Mouse (Mus musculus): ENCODE data around the gene Thap4. TPM values are rescaled to one million over a fixed set of nuclear protein-coding genes. Genes with fewer than 3 reads are reported as not detected.

The Thap4 gene
- total RNA-seq, 2 experiments from 2014 or later, result 68.7 to 72.6 TPM

Other genes starting within 250 kb of the Thap4 start
- gene Farp2, start 242.8 kb downstream of the Thap4 start, total RNA-seq (2021), result 10 to 100 TPM; 15.3 to 16.8 TPM
- 100 to 1,000 TPM; 120 to 133 TPM for gene Stk25, start 96.2 kb downstream of the Thap4 start, total RNA-seq (2021)
- gene Bok, start 69.2 kb downstream of the Thap4 start, total RNA-seq (2021), result 10 to 100 TPM; 16.6 to 16.9 TPM
- 10 to 100 TPM; 48.0 to 51.4 TPM for gene Atg4b, start 3.4 kb downstream of the Thap4 start, total RNA-seq (2021)
- gene Dtymk, start 47.1 kb upstream of the Thap4 start, total RNA-seq (2021), result 10 to 100 TPM; 78.1 to 79.7 TPM
- 10 to 100 TPM; 11.9 to 13.1 TPM for gene Ing5, start 49.1 kb upstream of the Thap4 start, total RNA-seq (2021)
- gene D2hgdh, start 70.0 kb upstream of the Thap4 start, total RNA-seq (2021), result 10 to 100 TPM; 21.0 to 25.1 TPM
- gene Gal3st2, start 106.4 kb upstream of the Thap4 start, total RNA-seq (2021), result under 1 TPM in 1 of 2 experiments, not detected in 1; 0.17 TPM
- gene Gal3st2b, start 163.4 kb upstream of the Thap4 start, total RNA-seq (2021), result under 1 TPM; 0.34 to 0.45 TPM
- under 1 TPM; 0.38 to 0.45 TPM for gene Gal3st2c, start 235.6 kb upstream of the Thap4 start, total RNA-seq (2021)